Mouse (Mus musculus): ENCODE results near the gene Ptcd2. TPM values are rescaled to one million over a fixed set of nuclear protein-coding genes. Genes with fewer than 3 reads are reported as not detected.

The Ptcd2 gene
- polyA plus RNA-seq, 1 experiment from 2014 or later, result 56.0 TPM

GRCm38 (mm10) chr13:99320453-99320852 is 24.1 kb downstream of the Ptcd2 start:
- 91% methylated on average over 7 of the region's 7 CpGs for WGBS
- Histone ChIP-seq H3K9ac (ENCODE audit: low read depth, low read length) (no peak overlapping the region), H3K9me3 (replicated peaks; ENCODE audit: control insufficient read depth, low read length, poor library complexity, severe bottlenecking) (no peaks in the 10 kb centered on the region), H3K4me2 (ENCODE audit: low read length) (no peak overlapping the region), H3K4me1 (ENCODE audit: control insufficient read depth, insufficient read depth, low read length) (no peaks in the 10 kb centered on the region), H3K27me3 (ENCODE audit: control insufficient read depth, insufficient read depth, low read depth, low read length) (no peaks in the 10 kb centered on the region), H3K36me3 (ENCODE audit: control insufficient read depth, insufficient read depth, low read length) (peaks cover 21% of the 10 kb centered on the region), H3K4me3 (ENCODE audit: low read depth, low read length) (no peak overlapping the region), H3K27ac (ENCODE audit: low read length) (no peak overlapping the region)
- no peak for ATAC-seq

- no peak overlapping the region for H3K4me2 ChIP-seq (ENCODE audit: low read length)
- H3K4me1 ChIP-seq (ENCODE audit: control insufficient read depth, insufficient read depth, low read length), result no peaks in the 10 kb centered on the region
- no peak overlapping the region for H3K27ac ChIP-seq (ENCODE audit: low read length)
- 58% methylated on average over 4 of the region's 4 CpGs for WGBS
- ATAC-seq, result no peak
- no peaks in the 10 kb centered on the region for H3K9me3 ChIP-seq (replicated peaks; ENCODE audit: control insufficient read depth, low read length, poor library complexity, severe bottlenecking)
- no peak overlapping the region for H3K4me3 ChIP-seq (ENCODE audit: low read depth, low read length)
- H3K36me3 ChIP-seq (ENCODE audit: control insufficient read depth, insufficient read depth, low read length), result peaks cover 16% of the 10 kb centered on the region
- no peak overlapping the region for H3K9ac ChIP-seq (ENCODE audit: low read depth, low read length)
- H3K27me3 ChIP-seq (ENCODE audit: control insufficient read depth, insufficient read depth, low read depth, low read length), result no peaks in the 10 kb centered on the region
Measured at GRCm38 (mm10) chr13:99317058-99317457, 27.4 kb downstream of the Ptcd2 start.

GRCm38 (mm10) chr13:99316366-99316765 is 28.1 kb downstream of the Ptcd2 start:
- Histone ChIP-seq H3K27ac (ENCODE audit: low read length) (no peak overlapping the region), H3K27me3 (ENCODE audit: control insufficient read depth, insufficient read depth, low read depth, low read length) (no peaks in the 10 kb centered on the region), H3K4me2 (ENCODE audit: low read length) (no peak overlapping the region), H3K4me1 (ENCODE audit: control insufficient read depth, insufficient read depth, low read length) (no peaks in the 10 kb centered on the region), H3K4me3 (ENCODE audit: low read depth, low read length) (no peak overlapping the region), H3K9me3 (replicated peaks; ENCODE audit: control insufficient read depth, low read length, poor library complexity, severe bottlenecking) (no peaks in the 10 kb centered on the region), H3K36me3 (ENCODE audit: control insufficient read depth, insufficient read depth, low read length) (peaks cover 15% of the 10 kb centered on the region), H3K9ac (ENCODE audit: low read depth, low read length) (no peak overlapping the region)
- WGBS, result 90% methylated on average over 6 of the region's 6 CpGs
- no peak for ATAC-seq

GRCm38 (mm10) chr13:99314657-99315181 is 29.8 kb downstream of the Ptcd2 start:
- 91% methylated on average over 15 of the region's 15 CpGs for WGBS
- H3K4me2 ChIP-seq (ENCODE audit: low read length), result no peak overlapping the region

GRCm38 (mm10) chr13:99314098-99314497 is 30.4 kb downstream of the Ptcd2 start:
- Histone ChIP-seq H3K9ac (ENCODE audit: low read depth, low read length) (no peak overlapping the region), H3K9me3 (replicated peaks; ENCODE audit: control insufficient read depth, low read length, poor library complexity, severe bottlenecking) (no peaks in the 10 kb centered on the region), H3K27ac (ENCODE audit: low read length) (no peak overlapping the region), H3K36me3 (ENCODE audit: control insufficient read depth, insufficient read depth, low read length) (no peaks in the 10 kb centered on the region), H3K4me3 (ENCODE audit: low read depth, low read length) (no peak overlapping the region), H3K4me1 (ENCODE audit: control insufficient read depth, insufficient read depth, low read length) (no peaks in the 10 kb centered on the region), H3K4me2 (ENCODE audit: low read length) (no peak overlapping the region), H3K27me3 (ENCODE audit: control insufficient read depth, insufficient read depth, low read depth, low read length) (no peaks in the 10 kb centered on the region)
- no peak for ATAC-seq
- WGBS, result 90% methylated on average over 5 of the region's 5 CpGs

More at GRCm38 (mm10) chr13:99314657-99315181, 29.8 kb downstream of the Ptcd2 start:
- H3K36me3 ChIP-seq (ENCODE audit: control insufficient read depth, insufficient read depth, low read length), result peaks cover 2% of the 10 kb centered on the region; the same call in 1 of the 2 replicates
- no peaks in the 10 kb centered on the region for H3K4me1 ChIP-seq (ENCODE audit: control insufficient read depth, insufficient read depth, low read length)
- H3K9ac ChIP-seq (ENCODE audit: low read depth, low read length), result no peak overlapping the region
- H3K4me3 ChIP-seq (ENCODE audit: low read depth, low read length), result no peak overlapping the region
- H3K27me3 ChIP-seq (ENCODE audit: control insufficient read depth, insufficient read depth, low read depth, low read length), result no peaks in the 10 kb centered on the region
- no peaks in the 10 kb centered on the region for H3K9me3 ChIP-seq (replicated peaks; ENCODE audit: control insufficient read depth, low read length, poor library complexity, severe bottlenecking)
- ATAC-seq, result no peak
- H3K27ac ChIP-seq (ENCODE audit: low read length), result no peak overlapping the region

- H3K4me1 ChIP-seq (ENCODE audit: control insufficient read depth, insufficient read depth, low read length), result no peaks in the 10 kb centered on the region
- no peak for ATAC-seq
- H3K9me3 ChIP-seq (replicated peaks; ENCODE audit: control insufficient read depth, low read length, poor library complexity, severe bottlenecking), result no peaks in the 10 kb centered on the region
- WGBS, result 89% methylated on average over 8 of the region's 8 CpGs
- no peak overlapping the region for H3K4me2 ChIP-seq (ENCODE audit: low read length)
- H3K9ac ChIP-seq (ENCODE audit: low read depth, low read length), result no peak overlapping the region
- H3K27ac ChIP-seq (ENCODE audit: low read length), result no peak overlapping the region
- H3K36me3 ChIP-seq (ENCODE audit: control insufficient read depth, insufficient read depth, low read length), result no peaks in the 10 kb centered on the region
- H3K4me3 ChIP-seq (ENCODE audit: low read depth, low read length), result no peak overlapping the region
- no peaks in the 10 kb centered on the region for H3K27me3 ChIP-seq (ENCODE audit: control insufficient read depth, insufficient read depth, low read depth, low read length)
Measured at GRCm38 (mm10) chr13:99308393-99308792, 36.1 kb downstream of the Ptcd2 start.

- no peak for ATAC-seq
- 86% methylated on average over 5 of the region's 5 CpGs for WGBS
Measured at GRCm38 (mm10) chr13:99307930-99308359, 36.6 kb downstream of the Ptcd2 start.

GRCm38 (mm10) chr13:99306164-99306563 is 38.3 kb downstream of the Ptcd2 start:
- H3K36me3 ChIP-seq (ENCODE audit: control insufficient read depth, insufficient read depth, low read length), result no peaks in the 10 kb centered on the region
- no peaks in the 10 kb centered on the region for H3K4me1 ChIP-seq (ENCODE audit: control insufficient read depth, insufficient read depth, low read length)
- WGBS, result 89% methylated on average over 8 of the region's 8 CpGs
- no peak overlapping the region for H3K27ac ChIP-seq (ENCODE audit: low read length)
- no peak overlapping the region for H3K4me2 ChIP-seq (ENCODE audit: low read length)
- no peak for ATAC-seq
- no peaks in the 10 kb centered on the region for H3K27me3 ChIP-seq (ENCODE audit: control insufficient read depth, insufficient read depth, low read depth, low read length)
- H3K4me3 ChIP-seq (ENCODE audit: low read depth, low read length), result no peak overlapping the region
- H3K9ac ChIP-seq (ENCODE audit: low read depth, low read length), result no peak overlapping the region
- no peaks in the 10 kb centered on the region for H3K9me3 ChIP-seq (replicated peaks; ENCODE audit: control insufficient read depth, low read length, poor library complexity, severe bottlenecking)

More at GRCm38 (mm10) chr13:99307930-99308359, 36.6 kb downstream of the Ptcd2 start:
- no peak overlapping the region for H3K27ac ChIP-seq (ENCODE audit: low read length)
- no peak overlapping the region for H3K4me3 ChIP-seq (ENCODE audit: low read depth, low read length)
- no peak overlapping the region for H3K4me2 ChIP-seq (ENCODE audit: low read length)
- no peaks in the 10 kb centered on the region for H3K27me3 ChIP-seq (ENCODE audit: control insufficient read depth, insufficient read depth, low read depth, low read length)
- H3K9me3 ChIP-seq (replicated peaks; ENCODE audit: control insufficient read depth, low read length, poor library complexity, severe bottlenecking), result no peaks in the 10 kb centered on the region
- H3K36me3 ChIP-seq (ENCODE audit: control insufficient read depth, insufficient read depth, low read length), result no peaks in the 10 kb centered on the region
- H3K9ac ChIP-seq (ENCODE audit: low read depth, low read length), result no peak overlapping the region
- no peaks in the 10 kb centered on the region for H3K4me1 ChIP-seq (ENCODE audit: control insufficient read depth, insufficient read depth, low read length)

GRCm38 (mm10) chr13:99305186-99305585 is 39.3 kb downstream of the Ptcd2 start:
- 89% methylated on average over 1 of the region's 1 CpGs for WGBS
- no peak overlapping the region for H3K9ac ChIP-seq (ENCODE audit: low read depth, low read length)
- H3K4me3 ChIP-seq (ENCODE audit: low read depth, low read length), result no peak overlapping the region
- no peaks in the 10 kb centered on the region for H3K4me1 ChIP-seq (ENCODE audit: control insufficient read depth, insufficient read depth, low read length)
- no peaks in the 10 kb centered on the region for H3K36me3 ChIP-seq (ENCODE audit: control insufficient read depth, insufficient read depth, low read length)
- no peaks in the 10 kb centered on the region for H3K9me3 ChIP-seq (replicated peaks; ENCODE audit: control insufficient read depth, low read length, poor library complexity, severe bottlenecking)
- H3K27me3 ChIP-seq (ENCODE audit: control insufficient read depth, insufficient read depth, low read depth, low read length), result no peaks in the 10 kb centered on the region
- no peak overlapping the region for H3K27ac ChIP-seq (ENCODE audit: low read length)
- no peak overlapping the region for H3K4me2 ChIP-seq (ENCODE audit: low read length)
- ATAC-seq, result no peak

Measured in midbrain, embryonic 16.5 days (tissue).